Mouse (Mus musculus) testis, adult 2 months (tissue): Measurements from ENCODE around the gene Defa35. TPM values are rescaled to one million over a fixed set of nuclear protein-coding genes. Genes with fewer than 3 reads are reported as not detected.
A peak's percentile ranks its signal among the peaks of the same experiment; 100 is the strongest.
"Not testable (repeated sequence)": the region's sequence is repeated elsewhere in the genome, so short reads cannot be mapped to it uniquely, and the experiment has no call there.

ENCODE experiments used
- H3K27ac ChIP-seq: fragments of 200-500 bp; 2 replicates; pipeline ENCODE4 v1.5.1; 2012; ENCODE audit warnings: low read depth, low read length; ENCODE audit not compliant: control insufficient read depth, insufficient read depth
- H3K27me3 ChIP-seq: fragments of 200-500 bp; 2 replicates; pipeline ENCODE4 v1.6.1; 2012; ENCODE audit warnings: mild to moderate bottlenecking, low read length, moderate library complexity; ENCODE audit not compliant: control insufficient read depth, insufficient read depth
- H3K36me3 ChIP-seq: fragments of 200-500 bp; 2 replicates; pipeline ENCODE4 v1.6.1; 2012; ENCODE audit warnings: mild to moderate bottlenecking, low read length; ENCODE audit not compliant: control insufficient read depth, insufficient read depth
- H3K4me1 ChIP-seq: fragments of 200-500 bp; 2 replicates; pipeline ENCODE4 v1.6.1; 2012; ENCODE audit warnings: low read length; ENCODE audit not compliant: control insufficient read depth, insufficient read depth
- H3K4me3 ChIP-seq: fragments of 200-500 bp; 2 replicates; pipeline ENCODE4 v1.5.1; 2012; ENCODE audit warnings: low read depth, mild to moderate bottlenecking, low read length, moderate library complexity, mixed read lengths; ENCODE audit not compliant: control insufficient read depth
- CTCF ChIP-seq: fragments of 200-500 bp; IDR thresholded peaks from 2 replicates; pipeline ENCODE4 v1.5.1; 2012; ENCODE audit warnings: low read depth, mild to moderate bottlenecking, inconsistent platforms, low read length, moderate library complexity; ENCODE audit not compliant: control insufficient read depth, insufficient read depth, insufficient replicate concordance
- POLR2A ChIP-seq: fragments of 200-500 bp; IDR thresholded peaks from 2 replicates; pipeline ENCODE4 v1.6.1; 2012; ENCODE audit warnings: low read depth, mild to moderate bottlenecking, inconsistent platforms, low read length, moderate library complexity; ENCODE audit not compliant: control insufficient read depth
- polyA plus RNA-seq: library from polyadenylated mRNA; depleted of rRNA; stranded (reverse); fragments of >200 nt; gene quantifications from 2 replicates; pipeline ENCODE4 v1.2.3, GENCODE M21; 2012; rRNA removed

Gene Defa35
- not detected in 2 replicates for polyA plus RNA-seq

DNA sequence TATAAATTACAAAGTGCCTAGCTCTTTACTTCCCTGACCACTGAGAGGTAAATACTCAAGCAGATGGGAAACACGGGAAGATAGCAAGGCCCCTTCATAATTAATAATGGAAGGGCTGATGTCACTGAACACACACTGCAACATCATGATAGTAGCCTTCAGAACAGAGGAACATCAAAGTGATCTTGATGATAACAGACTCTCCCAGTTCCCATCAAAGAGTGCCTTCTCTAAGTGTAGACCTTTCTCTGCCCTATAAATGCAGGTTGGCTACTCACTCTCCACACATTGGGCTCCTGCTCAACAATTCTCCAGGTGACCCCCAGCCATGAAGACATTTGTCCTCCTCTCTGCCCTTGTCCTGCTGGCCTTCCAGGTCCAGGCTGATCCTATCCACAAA is at the start of gene Defa35:
Gene Defa35, plus strand, starts transcription at position 301 of the 400 bp plus-strand sequence.
- not testable (repeated sequence) for H3K27ac ChIP-seq, H3K27me3 ChIP-seq, H3K4me3 ChIP-seq, H3K36me3 ChIP-seq, H3K4me1 ChIP-seq

DNA sequence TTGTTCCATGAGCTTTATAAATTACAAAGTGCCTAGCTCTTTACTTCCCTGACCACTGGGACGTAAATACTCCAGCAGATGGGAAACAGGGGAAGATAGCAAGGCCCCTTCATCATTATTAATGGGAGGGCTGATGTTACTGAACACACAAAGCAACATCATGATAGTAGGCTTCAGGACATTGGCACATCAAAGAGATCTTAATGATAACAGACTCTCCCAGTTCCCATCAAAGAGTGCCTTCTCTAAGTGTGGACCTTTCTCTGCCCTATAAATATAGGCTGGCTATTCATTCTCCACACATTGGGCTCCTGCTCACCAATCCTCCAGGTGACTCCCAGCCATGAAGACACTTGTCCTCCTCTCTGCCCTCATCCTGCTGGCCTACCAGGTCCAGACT is 39.6 kb upstream of the Defa35 start, which contains the start of gene Defa21:
Gene Defa21, plus strand, starts transcription at position 301 of the 400 bp plus-strand sequence.
- H3K27me3 ChIP-seq, H3K27ac ChIP-seq, H3K4me3 ChIP-seq, H3K36me3 ChIP-seq, H3K4me1 ChIP-seq: not testable (repeated sequence)

DNA sequence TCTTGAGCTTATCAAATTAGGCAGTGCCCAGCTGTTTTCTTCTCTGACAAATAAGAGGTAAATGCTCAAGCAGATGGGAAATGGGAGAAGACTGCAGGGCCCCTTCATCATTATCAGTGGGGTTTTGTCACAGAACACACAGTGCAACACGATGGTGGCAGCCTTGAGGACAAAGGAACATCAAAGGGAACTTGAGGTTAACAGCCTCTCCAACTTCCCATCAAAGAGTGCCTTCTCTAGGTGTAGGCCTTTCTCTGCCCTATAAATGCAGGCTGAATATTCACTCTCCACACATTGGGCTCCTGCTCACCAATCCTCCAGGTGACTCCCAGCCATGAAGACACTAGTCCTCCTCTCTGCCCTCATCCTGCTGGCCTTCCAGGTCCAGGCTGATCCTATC is 10.1 kb upstream of the Defa35 start, which contains the start of gene Defa23:
Gene Defa23, plus strand, starts transcription at position 301 of the 400 bp plus-strand sequence.
- H3K36me3 ChIP-seq, H3K27me3 ChIP-seq, H3K4me1 ChIP-seq, H3K4me3 ChIP-seq, H3K27ac ChIP-seq: not testable (repeated sequence)

DNA sequence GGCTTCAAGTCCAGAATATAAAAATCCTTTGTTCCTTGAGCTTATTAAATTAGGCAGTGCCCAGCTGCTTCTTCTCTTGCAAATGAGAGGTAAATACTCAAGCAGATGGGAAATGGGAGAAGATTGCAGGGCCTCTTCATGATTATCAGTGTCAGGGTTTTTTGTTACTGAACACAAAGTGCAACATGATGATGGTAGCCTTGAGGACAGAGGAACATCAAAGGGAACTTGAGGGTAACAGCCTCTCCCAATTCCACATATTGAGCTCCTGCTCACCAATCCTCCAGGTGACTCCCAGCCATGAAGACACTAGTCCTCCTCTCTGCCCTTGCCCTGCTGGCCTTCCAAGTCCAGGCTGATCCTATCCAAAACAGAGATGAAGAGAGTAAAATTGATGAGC is 19.3 kb downstream of the Defa35 start, which contains the start of gene Defa25:
Gene Defa25, plus strand, starts transcription at position 301 of the 400 bp plus-strand sequence.
- not testable (repeated sequence) for H3K27me3 ChIP-seq, H3K4me1 ChIP-seq, H3K27ac ChIP-seq, H3K36me3 ChIP-seq, H3K4me3 ChIP-seq

DNA sequence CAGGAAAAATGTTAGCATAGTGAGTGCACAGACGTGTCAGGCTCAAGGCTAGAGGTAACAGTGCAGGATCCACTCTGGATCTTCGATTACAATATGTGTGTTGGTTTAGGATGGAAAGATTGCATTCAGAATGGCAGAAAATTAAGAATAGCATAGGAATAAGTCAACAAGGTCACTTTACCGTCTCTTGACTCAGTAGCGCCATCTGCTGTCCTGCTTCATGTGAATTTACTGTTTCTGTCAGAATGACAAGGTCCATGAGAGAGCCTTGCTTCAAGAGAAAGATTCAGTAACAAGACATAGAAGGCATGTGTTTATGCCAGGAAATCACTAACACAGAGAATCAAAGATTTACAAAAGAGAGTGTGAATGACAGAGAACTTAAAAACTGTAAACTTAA is 28.3 kb downstream of the Defa35 start:
- H3K4me3 ChIP-seq: no peak overlapping the region
- no peaks in the 10 kb centered on the region for H3K36me3 ChIP-seq
- no peak overlapping the region for H3K27ac ChIP-seq
- H3K27me3 ChIP-seq: no peaks in the 10 kb centered on the region
- peak; percentile 13; the same call in 1 of the 2 replicates for TF ChIP-seq CTCF
- no peak for TF ChIP-seq POLR2A
- H3K4me1 ChIP-seq: no peaks in the 10 kb centered on the region

DNA sequence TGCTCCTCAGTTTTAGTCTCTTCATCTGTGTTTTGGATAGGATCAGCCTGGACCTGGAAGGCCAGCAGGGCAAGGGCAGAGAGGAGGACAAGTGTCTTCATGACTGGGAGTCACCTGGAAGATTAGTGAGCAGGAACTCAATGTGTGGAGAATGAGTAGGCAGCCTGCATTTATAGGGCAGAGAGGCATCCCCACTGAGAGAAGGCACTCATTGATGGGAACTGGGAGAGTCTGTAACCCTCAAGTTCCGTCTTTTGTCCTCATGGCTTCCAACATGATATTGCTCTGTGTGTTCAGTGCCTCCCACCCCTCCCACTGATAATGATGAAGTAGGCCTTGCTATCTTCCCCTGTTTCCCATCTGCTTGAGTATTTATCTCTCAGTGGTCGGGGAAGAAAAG is 31.1 kb downstream of the Defa35 start, which contains the start of gene Gm14851:
Gene Gm14851, minus strand, starts transcription at position 101 of the 400 bp plus-strand sequence.
- H3K4me3 ChIP-seq, H3K27me3 ChIP-seq, H3K4me1 ChIP-seq, H3K27ac ChIP-seq, H3K36me3 ChIP-seq: not testable (repeated sequence)

Other genes with a start within 250 kb of the Defa35 start
- gene Defb33, start 172.4 kb upstream of the Defa35 start, polyA plus RNA-seq: 263 and 318 TPM in 2 replicates
- gene Gm15056, start 162.4 kb upstream of the Defa35 start, polyA plus RNA-seq: 0.32 TPM in 1 of 2 replicates, not detected in the other
- gene Gm6040, start 143.0 kb upstream of the Defa35 start, polyA plus RNA-seq: 0.64 TPM in 1 of 2 replicates, not detected in the other
- gene AY761185, start 120.3 kb upstream of the Defa35 start, polyA plus RNA-seq: 14.3 TPM in 1 of 2 replicates, not detected in the other
- 0.43 TPM in 1 of 2 replicates, not detected in the other for gene Defa21, start 39.5 kb upstream of the Defa35 start, polyA plus RNA-seq
- gene Defa23, start 10.0 kb upstream of the Defa35 start, polyA plus RNA-seq: 0.40 and 0.47 TPM in 2 replicates
- not detected in 2 replicates for gene Defa25, start 19.4 kb downstream of the Defa35 start, polyA plus RNA-seq
- not detected in 2 replicates for gene Gm14851, start 31.0 kb downstream of the Defa35 start, polyA plus RNA-seq
- not detected in 2 replicates for gene Defa30, start 69.6 kb downstream of the Defa35 start, polyA plus RNA-seq
- 0.85 TPM in 1 of 2 replicates, not detected in the other for gene Defa22, start 97.2 kb downstream of the Defa35 start, polyA plus RNA-seq
- not detected in 2 replicates for gene Defa31, start 126.6 kb downstream of the Defa35 start, polyA plus RNA-seq
- gene Gm15293, start 136.5 kb downstream of the Defa35 start, polyA plus RNA-seq: not detected in 2 replicates
- gene Gm15292, start 184.7 kb downstream of the Defa35 start, polyA plus RNA-seq: not detected in 2 replicates